Mouse (Mus musculus): ENCODE results near the gene Dgkq.
A peak's percentile ranks its signal among the peaks of the same experiment; 100 is the strongest.

Gene Dgkq

DNA sequence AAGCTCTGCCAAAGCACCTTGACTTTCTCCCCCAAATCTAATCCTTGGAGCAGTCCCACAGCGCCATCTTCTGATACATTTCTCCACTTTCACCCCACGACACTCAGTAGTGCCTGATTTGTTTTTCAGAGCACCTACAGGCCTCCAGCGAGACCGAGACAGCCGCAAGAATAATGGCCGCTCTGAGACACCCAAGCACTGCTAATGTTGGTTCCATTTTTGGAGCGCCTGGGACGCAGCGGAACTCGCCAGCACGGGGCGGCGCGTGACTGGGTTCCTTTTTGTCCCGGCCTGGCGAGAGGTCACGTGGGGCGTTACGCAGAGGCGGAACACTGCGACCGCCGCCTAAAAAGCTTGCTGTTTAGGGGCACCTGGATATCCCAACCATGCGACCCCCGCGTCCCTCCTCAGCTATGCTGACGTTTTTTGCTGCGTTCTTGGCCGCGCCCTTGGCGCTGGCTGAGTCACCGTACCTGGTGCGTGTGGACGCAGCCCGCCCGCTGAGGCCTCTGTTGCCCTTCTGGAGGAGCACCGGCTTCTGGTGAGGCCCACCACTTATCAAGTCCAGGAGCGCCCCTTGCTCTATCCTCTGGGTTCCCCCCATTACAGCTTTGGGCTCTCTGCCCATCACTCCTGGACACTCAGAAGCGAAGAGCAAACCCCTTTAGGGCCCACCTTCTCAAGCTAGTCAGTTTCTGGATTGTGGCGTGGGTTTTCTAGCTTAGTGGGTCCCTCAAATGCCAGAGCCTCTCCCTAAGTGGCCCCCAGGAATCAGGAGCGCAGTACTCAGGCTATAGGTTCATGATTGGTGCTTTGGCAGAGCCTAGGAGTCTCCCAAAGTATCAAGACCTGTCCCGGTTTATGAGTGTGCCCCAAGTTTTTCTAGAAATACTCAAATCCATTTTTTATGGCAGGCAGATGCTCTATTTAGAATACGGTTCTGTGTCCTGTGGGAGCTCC is at the start of gene Dgkq:
Gene Dgkq (minus strand): TSS at position 696 of the 960 bp plus-strand sequence.
- DNase-seq (ENCODE audit: low spot score in 2 of 2) = peak; percentile 83

DNA sequence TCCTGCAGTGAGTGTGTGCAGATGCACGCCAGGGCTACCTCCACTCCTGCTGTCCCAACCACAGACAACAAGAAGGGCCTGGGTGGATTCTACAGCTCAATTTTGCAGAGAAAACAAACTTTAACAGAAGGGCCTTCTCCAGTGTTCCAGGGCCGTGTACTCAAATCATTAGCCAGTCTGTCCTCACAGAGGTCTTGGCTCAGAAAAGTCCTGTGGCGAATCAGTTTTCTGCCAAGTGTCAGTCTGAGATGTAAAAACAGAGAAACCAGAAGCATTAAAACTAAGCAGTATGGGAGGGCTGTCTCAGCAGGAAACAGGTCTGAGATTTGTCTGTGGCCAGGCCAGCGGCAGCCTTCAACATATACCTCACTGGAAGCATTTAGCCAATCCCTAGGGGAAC is 48.6 kb upstream of the Dgkq start:
- DNase-seq (ENCODE audit: low spot score in 2 of 2) = no peak

DNA sequence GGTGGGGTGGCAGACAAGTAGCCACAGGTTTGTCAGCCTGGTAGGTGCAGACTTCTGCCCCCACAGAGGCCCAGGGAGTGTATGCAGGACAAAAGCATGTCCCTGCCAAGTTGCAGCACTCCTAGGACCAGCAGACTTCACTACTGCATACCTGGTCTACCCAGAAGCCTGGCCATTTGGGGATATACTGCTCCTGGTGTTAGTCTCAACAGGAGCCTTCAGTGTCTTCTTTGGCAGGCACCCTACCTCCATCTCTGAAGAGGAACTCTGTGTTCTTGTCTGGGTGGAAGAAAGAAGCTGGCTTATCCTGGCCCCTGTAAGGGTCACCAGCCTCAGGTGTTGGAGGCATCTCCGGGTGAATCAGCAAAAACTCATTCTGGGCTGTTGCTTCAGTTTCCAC is 46.5 kb upstream of the Dgkq start:
- no peak for DNase-seq (ENCODE audit: low spot score in 2 of 2)

DNA sequence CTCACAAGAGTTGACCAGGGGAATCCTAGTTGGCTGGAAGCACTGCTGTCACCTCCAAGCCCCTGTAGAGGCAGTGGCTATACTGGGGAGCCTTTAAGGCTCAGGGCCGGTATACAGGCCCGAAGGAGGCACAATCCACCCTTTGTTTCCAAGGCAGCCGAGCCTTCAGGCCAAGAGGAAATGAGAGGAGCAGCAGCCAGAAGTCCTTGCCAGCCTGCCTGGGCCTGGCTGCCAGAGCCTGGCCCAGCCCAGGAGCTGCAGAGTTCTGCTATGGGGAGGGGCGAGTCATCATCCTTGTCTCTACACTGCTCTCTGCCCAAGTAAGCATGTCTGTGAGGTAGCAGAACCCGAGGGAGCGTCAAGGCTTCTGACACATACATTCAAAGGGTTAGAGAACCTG is 44.7 kb upstream of the Dgkq start:
- DNase-seq (ENCODE audit: low spot score in 2 of 2) = no peak

DNA sequence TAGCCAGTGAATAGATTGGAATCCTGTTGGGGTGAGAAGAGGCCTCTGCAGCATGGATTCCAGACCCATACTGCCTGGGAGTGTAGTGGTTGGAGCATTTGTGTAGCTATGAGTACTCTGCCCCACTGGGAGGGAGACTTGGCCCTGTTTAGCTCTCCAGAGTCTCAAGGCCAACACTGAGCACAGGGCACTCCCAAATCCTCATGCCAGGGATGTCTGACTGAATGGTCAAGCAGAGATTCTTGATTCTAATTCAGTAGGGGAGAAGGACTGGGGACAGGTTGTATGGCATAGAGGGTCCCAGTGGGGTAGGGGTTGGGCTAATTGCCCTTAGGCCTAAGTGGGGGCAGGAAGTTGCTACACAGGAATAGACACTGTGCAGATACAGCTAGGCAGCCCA is 44.2 kb upstream of the Dgkq start:
- DNase-seq (ENCODE audit: low spot score in 2 of 2) = no peak

DNA sequence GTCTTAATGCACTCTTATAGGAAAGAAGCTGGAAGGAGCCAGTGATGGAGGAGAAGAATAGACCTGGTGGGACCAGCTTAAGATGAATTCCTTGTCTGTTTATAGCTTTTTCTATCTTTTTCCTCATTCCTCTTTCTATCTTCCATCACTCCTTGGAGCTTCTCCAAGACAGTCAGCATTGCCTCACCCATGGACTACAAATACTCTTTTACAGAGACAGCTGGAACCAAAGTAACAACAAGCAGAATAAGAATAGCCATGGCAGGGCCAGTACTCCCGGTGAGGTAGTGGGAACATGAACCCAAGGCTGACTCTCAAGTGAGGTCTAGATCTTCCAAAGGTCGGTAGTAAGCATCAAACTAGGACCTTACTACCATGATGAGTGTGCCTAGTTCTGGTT is 43.6 kb upstream of the Dgkq start:
- no peak for DNase-seq (ENCODE audit: low spot score in 2 of 2)

DNA sequence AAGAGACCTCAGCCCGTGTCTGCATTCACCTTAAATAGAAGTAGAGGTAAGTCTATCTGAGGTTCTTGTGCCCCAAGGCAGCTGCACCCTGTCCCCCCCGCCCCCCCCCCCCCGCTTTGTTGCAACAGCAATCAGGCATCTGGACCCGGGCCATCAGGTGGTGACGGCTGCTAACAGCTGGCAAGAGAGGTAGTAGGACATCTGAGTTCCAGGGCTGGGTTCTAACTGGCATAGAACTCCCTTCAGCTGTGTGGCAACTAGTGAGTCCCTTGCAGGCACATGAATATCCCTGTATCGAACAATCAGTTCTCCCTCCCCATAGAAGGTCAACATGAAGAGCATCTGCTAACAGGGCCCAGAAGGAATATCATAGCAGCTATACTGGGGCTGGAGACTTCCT is 42.5 kb upstream of the Dgkq start:
- DNase-seq (ENCODE audit: low spot score in 2 of 2) = no peak

DNA sequence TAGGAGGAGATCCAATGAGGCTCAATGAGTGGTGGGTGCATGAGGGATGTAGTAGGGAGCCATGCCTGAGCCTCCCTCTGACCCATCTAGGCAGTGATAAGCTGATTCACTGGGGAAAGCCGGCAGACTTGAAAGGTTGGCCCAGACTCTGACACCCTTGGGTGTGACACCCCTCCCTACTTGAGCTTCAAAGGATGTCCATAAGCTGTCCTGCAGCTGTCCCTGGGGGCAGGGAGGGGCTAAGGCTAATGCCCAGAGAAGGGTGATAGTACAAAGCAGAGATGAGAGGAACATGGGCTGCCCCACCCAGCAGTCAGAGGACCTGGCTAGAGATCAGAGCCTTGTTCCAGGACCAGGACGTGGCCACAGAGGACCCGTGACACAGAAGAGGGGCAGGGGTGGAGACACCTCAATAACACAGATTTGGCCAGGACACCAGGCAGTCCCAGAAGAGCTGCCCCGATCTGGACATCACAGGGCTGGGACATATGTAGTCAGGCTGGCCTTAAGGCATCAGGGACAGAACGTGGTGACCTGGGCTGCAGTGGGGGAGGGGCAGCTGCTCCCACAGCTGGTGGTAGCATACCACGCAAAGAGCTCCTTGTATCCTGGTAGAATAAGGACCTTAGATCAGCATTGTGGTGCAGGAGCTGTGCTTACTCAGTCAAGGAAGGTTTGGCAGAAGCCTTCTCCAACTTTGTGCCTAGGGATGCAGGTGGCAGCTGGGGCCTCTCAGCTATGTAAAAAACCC is 39.7 kb upstream of the Dgkq start:
- DNase-seq (ENCODE audit: low spot score in 2 of 2) = no peak

DNA sequence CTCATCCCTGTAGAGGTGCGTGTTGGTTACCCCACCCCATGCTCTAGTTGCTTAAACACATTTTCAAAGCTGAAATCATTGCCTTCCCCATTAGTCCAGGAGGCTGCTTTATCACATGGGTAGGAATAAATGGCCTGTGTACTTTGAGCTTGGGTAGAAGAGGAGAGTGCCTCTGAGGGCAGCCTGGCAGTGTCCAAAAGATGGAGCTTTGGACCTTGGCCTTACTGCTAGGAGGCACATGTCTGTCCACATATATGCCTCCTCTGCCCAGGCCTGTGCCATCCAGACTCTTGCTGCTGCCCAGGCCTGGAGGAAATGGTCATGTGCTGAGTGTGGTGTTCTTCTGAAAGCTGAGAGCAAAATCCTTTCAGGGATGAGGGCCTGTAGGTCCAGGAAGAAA is 38.9 kb upstream of the Dgkq start:
- DNase-seq (ENCODE audit: low spot score in 2 of 2) = no peak

DNA sequence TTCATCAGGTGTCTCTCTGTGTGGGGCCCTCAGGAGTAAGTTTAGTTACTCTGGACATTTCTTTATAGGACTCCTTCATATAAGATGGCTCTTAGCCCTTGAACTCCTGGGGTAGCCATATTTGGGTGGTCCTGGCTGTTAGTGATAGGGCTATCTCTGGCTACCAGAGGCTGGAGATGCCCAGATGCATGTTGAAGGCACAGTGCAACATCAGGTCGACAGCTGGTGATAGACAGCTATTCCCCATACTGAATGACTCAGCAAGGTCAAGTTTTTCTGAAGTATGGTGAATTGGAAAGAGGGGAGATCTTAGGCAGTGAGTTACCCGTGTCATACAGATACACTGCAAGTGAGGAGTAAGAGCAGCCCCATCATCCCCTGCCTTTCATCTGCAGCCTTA is 38.3 kb upstream of the Dgkq start:
- no peak for DNase-seq (ENCODE audit: low spot score in 2 of 2)

DNA sequence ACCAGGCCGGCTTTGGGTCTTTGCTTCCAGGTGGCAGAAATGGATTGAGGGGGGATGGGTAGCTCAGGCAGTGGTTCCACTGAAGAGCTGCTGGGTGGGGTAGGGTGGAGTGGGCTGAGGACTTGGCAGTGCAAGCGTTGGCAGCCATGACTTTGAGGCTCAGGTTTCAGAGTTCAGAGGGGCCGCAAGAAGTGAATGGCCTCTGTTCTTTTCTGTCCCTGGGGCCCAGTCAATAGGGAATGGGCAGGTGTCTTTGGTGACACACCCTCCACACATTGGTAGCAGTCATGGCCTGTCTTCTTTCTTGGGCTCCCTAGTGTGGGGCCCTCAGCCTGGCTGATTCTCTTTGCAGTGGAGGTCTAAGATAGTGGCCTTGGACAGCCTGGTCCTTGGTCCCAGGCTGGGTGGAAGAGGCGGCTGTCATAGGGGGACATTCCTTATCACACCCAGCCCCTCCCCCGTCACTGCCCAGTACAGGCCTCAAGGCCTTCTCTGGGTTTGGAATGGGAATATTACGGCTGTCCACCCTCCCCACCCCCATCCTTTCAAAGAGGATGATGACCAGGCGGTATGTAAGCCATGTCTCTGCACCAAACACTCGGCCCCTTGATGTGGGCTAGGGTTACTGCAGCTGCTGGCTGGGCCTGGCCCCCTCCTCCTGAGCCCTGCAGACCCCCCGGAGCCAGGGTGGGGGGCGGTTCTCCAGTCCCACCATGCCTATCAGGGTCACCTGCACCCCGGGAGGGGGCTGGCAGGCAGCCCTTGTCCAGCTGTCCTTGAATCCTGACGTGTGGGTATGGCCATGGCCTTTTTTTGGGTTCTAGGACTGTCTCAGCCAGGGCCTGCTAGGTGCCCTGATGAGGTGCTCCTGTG is 34.5 kb upstream of the Dgkq start:
- DNase-seq (ENCODE audit: low spot score in 2 of 2) = no peak

DNA sequence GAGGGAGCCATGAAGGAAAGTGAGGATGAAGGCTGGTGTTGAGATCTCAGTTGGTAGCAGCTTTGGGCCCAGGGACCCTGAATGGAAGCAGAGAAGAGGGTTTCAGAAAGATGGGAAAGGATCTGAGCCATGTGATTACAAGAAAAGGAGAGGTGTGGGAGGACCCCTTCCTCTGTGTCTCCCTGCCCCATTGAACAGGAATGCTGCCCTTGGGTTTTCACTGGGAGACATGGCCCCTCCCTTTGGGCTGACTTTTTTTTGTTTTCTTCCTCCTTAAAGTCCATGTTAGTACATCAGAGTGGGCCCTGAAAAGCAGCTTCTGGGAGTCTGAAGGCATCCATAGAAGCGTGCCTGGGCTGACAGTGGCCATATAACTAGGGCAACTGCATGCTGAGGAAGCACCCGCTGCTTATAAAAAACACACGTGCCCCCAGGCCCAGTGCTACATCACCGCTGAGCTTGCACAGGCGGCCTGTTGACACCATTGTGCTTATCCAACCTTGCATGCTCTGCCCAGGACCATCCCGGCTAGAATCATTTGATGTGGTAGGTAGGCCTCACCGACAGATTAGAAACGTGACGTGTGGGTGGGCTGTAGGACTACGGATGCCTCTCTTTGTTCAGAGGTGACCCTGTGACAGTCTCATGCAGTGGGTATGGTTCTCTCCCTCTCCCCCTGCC is 32.0 kb upstream of the Dgkq start:
- no peak for DNase-seq (ENCODE audit: low spot score in 2 of 2)

DNA sequence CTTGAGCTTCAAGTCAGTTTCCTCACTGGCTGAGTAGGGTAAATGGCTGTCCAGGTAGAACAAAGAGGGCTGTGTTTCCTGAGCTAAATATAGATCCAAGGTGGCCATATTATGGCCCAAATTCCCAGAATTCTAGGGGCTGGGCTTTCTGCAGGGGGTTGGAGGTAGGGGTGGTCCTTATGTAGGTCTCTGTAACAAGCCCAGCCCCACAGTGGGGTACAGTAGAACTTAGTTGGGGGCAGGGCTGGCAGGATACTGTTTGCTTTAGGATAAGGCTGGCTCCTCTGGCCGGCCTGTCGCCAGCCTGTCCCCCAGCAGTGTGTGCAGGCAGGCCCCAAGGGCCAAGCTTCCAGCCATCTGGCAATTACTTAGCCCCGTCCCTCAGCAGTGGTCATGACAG is 30.9 kb upstream of the Dgkq start:
- DNase-seq (ENCODE audit: low spot score in 2 of 2) = no peak

DNA sequence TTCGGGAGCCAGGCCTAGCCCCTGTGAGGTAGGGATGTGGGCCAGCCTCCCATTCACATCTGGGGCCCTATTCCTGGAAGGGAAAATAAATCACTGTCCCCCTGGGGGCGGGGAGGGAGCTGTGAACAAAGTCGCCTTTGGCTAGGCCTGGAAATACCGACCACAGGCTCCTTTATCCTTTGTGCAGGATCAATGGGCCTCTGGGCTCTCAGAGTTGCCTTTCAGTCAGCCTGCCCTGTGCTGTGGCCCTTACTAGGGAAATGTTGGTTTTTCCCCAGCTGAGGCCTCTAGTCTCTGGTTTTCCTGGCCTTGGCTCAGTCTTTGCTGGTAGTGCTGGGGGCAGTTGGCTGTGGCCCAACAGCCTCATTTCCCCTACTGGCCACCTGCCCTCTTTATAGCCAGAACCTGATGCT is 27.9 kb upstream of the Dgkq start:
- DNase-seq (ENCODE audit: low spot score in 2 of 2) = peak; percentile 28 to 39

DNA sequence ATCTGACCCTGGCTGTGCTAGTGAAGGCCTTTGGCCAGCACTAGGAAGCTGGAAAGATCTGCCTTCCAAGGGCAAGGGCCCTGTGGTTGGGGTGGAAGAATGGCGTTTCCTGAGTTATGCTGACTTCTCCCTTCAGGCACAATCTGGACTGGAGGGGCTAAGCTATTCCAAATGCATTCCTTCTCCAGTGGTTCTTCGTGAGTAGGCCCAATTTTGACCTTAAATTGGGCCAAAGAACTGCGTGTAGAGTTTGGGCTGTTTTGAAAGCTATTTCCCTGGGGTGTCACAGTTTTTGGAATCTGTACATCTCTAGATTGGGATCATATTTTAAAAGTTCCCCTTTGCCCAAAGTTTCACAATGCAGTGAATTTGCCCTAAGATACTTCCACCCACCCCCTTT is 27.1 kb upstream of the Dgkq start:
- no peak for DNase-seq (ENCODE audit: low spot score in 2 of 2)

DNA sequence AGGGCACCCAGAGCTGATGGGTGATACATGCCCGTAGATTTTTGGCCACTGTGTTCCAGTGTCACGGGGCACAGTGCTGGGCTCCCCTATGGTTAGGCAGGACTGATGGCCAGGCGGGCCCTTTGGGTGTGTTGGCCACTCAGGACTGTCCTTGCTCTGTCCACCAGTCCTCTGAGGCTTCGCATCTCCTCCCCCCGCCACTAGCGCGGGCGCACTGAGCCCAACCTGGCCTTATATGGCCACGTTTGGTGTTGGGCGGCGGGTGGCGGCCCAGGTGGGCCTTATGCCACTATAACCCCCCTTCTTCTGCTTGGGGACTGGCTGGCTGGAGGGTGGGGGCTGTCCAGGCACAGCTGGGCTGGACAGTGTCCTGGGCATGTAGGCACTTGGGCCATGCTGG is 26.4 kb upstream of the Dgkq start:
- no peak for DNase-seq (ENCODE audit: low spot score in 2 of 2)

DNA sequence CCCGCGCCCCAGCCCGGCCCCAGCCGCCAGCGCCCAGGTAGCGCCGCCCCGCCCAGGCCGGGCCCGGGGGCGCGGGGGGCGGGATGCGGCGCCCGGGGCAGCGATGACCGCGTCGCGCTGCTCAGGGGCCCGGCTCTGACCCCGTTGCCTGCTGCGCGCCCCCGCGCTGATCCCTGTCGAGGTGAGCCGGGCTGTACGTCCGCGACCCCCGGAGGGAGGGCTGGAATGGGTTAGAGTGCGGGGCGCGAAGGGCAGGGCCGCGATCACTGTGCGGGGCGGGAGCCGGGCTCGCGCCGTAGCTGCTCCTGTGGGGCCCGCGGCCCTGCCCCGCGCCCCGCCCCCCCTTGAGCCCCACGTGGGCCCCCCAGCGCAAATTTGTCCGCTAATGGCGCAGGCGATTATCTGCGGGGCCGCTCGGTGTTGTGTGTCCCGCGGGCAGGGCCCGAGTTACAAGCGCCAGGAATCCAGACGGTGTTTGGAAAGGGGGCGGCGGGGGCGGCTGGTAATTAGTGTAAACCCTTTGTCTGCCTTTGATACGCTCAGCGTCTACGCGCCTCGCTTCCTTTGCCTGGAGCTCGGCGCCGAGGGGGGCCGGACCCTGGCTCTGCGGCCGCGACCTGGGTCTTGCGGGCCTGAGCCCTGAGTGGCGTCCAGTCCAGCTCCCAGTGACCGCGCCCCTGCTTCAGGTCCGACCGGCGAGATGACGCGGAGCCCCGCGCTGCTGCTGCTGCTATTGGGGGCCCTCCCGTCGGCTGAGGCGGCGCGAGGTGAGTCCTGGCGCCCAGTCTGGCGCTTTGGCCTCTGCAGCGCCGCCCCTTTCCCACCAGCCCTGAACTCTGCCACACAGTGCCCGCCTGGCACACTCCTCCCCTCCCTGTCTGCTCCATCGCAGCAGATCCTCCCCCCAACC is 25.1 kb upstream of the Dgkq start:
- DNase-seq (ENCODE audit: low spot score in 2 of 2) = no peak

DNA sequence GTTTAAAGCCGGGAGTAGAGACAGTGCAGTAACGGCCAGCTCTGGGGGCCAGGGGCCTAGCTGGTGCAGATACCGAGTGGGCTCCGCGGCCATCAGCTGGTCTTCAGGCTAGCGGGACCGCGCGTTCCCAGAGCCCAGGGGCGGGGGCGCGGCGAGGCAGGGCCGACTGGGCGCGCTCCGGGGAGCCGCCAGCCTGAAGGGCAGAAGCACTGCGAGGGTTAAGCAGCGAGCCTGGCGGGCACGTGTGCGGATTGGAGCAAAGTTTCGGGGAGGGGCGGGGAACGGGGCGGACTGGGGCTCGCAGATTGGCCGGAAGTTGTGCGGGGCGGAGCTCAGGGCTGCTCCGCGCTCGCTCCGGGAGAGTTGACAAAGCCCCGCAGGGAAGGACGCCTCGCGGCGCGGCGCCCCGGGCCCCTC is 24.4 kb upstream of the Dgkq start:
- DNase-seq (ENCODE audit: low spot score in 2 of 2) = no peak

DNA sequence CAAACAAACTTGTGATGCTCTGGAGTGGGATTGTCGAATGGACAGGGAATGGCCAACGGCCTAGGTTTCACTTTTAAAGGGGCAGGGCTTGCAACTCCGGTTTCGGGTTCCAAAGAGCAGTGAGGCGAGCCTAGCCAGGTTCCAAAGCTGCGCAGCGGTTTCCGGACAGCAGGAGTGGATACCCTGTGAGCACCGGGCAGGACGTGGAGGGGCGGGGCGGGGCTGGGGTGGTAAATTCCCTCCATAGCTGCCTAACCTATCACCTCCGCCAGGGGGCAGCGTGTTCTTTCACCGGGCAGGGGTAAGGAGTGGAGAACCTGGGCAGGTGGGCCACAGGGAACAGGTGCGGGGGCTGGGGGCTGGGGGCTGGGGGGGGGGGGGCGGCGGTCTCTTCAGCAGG is 22.8 kb upstream of the Dgkq start, which contains the start of gene Fgfrl1:
Gene Fgfrl1 (plus strand): TSS at position 112 of the 400 bp plus-strand sequence.
- no peak for DNase-seq (ENCODE audit: low spot score in 2 of 2)

DNA sequence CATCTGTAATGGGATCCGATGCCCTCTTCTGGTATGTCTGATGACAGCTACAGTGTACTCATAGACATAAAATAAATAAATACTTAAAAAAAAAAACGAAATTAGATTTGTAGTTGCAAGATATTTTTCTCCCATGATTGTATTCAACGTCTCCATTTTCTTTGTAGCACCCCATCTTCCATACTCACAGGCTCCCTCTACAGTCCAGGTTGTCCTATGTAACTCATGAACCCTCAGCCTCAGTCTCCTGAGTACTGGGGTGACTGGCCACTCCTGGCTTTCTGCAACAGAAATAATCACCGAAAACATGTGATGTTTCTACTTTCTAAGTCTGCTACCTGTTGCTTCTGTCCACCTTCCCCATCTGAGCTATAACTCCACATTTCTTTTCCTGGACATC is 21.7 kb upstream of the Dgkq start:
- DNase-seq (ENCODE audit: low spot score in 2 of 2) = no peak

Data from frontal cortex, postnatal 25 days (tissue).